Mouse (Mus musculus) heart, embryonic 11.5 days (tissue): ENCODE measurements at regions not wholly inside any gene's neighbourhood (a gene's known extent, or its start where the extent isn't known, plus 50 kb on each side); places are given as distances from the start of the nearest gene placed in this dataset.

ENCODE experiments used
- ATAC-seq: fragments of 200-750 bp; cut with Nextera tagmentation; replicated peaks from 2 replicates; pipeline ENCODE4 v1.8.0; 2017; ENCODE audit warnings: moderate library complexity; ENCODE audit not compliant: insufficient number of reproducible peaks, low FRiP score, low TSS enrichment
- H3K27ac ChIP-seq: fragments of 300-500 bp; sonication (generic); 2 replicates; pipeline ENCODE4 v1.5.1; 2014; ENCODE audit warnings: mild to moderate bottlenecking, low read depth, low read length
- H3K27me3 ChIP-seq: fragments of 300-500 bp; sonication (generic); 2 replicates; pipeline ENCODE4 v1.6.1; 2014; ENCODE audit warnings: mild to moderate bottlenecking, low read length, mixed read lengths; ENCODE audit not compliant: control insufficient read depth, insufficient read depth
- H3K36me3 ChIP-seq: fragments of 300-500 bp; sonication (generic); 2 replicates; pipeline ENCODE4 v1.6.1; 2014; ENCODE audit warnings: mild to moderate bottlenecking, low read length, moderate library complexity, mixed read lengths; ENCODE audit not compliant: control insufficient read depth, insufficient read depth
- H3K4me1 ChIP-seq: fragments of 300-500 bp; sonication (generic); 2 replicates; pipeline ENCODE4 v1.6.1; 2014; ENCODE audit warnings: low read length; ENCODE audit not compliant: control insufficient read depth, insufficient read depth
- H3K4me2 ChIP-seq: fragments of 300-500 bp; sonication (generic); 2 replicates; pipeline ENCODE4 v1.6.1; 2014; ENCODE audit warnings: mild to moderate bottlenecking, moderate library complexity
- H3K4me3 ChIP-seq: fragments of 300-500 bp; sonication (generic); 2 replicates; pipeline ENCODE4 v1.5.1; 2014; ENCODE audit warnings: low read depth, low read length
- H3K9ac ChIP-seq: fragments of 300-500 bp; sonication (generic); 2 replicates; pipeline ENCODE4 v1.6.1; 2014; ENCODE audit warnings: mild to moderate bottlenecking, low read depth, low read length, moderate library complexity
- H3K9me3 ChIP-seq: fragments of 300-500 bp; sonication (generic); replicated peaks from 2 replicates; pipeline ENCODE4 v1.6.1; 2016; ENCODE audit warnings: low read length; ENCODE audit not compliant: control insufficient read depth
- WGBS: fragments of 180-500 bp; shearing (Covaris S2); extraction: QIAGEN DNeasy Blood & Tissue Kit; methylation state at CpG from one replicate; pipeline ENCODE4 v1.1.7; 2014; ENCODE audit not compliant: insufficient replicate concordance; 5-methylcytosine and 5-hydroxymethylcytosine counted together

- Histone ChIP-seq H3K4me1 (peaks cover 4% of the 10 kb centered on the region; the same call in 1 of the 2 replicates), H3K9ac (peak overlapping the region; percentile 56; the same call in 1 of the 2 replicates), H3K4me3 (0 out of 2 replicates have a peak overlapping the region, but pooled peaks have one; percentile 2), H3K36me3 (no peaks in the 10 kb centered on the region), H3K27me3 (no peaks in the 10 kb centered on the region), H3K27ac (no peak overlapping the region), H3K4me2 (peak overlapping the region; percentile 60), H3K9me3 (no peaks in the 10 kb centered on the region)
- no peak for ATAC-seq
- WGBS, result 19% methylated on average over 15 of the region's 15 CpGs
Observed at GRCm38 (mm10) chr14:105542486-105543145, 284.2 kb downstream of the Ndfip2 start.

- WGBS, result 66% methylated on average over 8 of the region's 8 CpGs
- Histone ChIP-seq H3K4me2 (no peak overlapping the region; the same call in 1 of the 2 replicates), H3K4me3 (no peak overlapping the region), H3K9me3 (no peaks in the 10 kb centered on the region), H3K9ac (peak overlapping the region; percentile 56; the same call in 1 of the 2 replicates), H3K27me3 (no peaks in the 10 kb centered on the region), H3K36me3 (no peaks in the 10 kb centered on the region), H3K4me1 (peaks cover 4% of the 10 kb centered on the region; the same call in 1 of the 2 replicates), H3K27ac (no peak overlapping the region)
- no peak for ATAC-seq
Observed at GRCm38 (mm10) chr14:105542090-105542485, 283.7 kb downstream of the Ndfip2 start.

- Histone ChIP-seq H3K4me2 (no peak overlapping the region), H3K4me3 (no peak overlapping the region), H3K9me3 (0 out of 2 replicates have a peak, but pooled peaks cover 2% of the 10 kb centered on the region), H3K27me3 (no peaks in the 10 kb centered on the region), H3K36me3 (no peaks in the 10 kb centered on the region), H3K9ac (no peak overlapping the region), H3K27ac (no peak overlapping the region), H3K4me1 (no peaks in the 10 kb centered on the region)
- 53% methylated on average over 10 of the region's 10 CpGs for WGBS
- ATAC-seq, result no peak
Observed at GRCm38 (mm10) chr14:105532168-105532745, 273.9 kb downstream of the Ndfip2 start.

- no peak overlapping the region for H3K27ac ChIP-seq
- no peak overlapping the region for H3K4me2 ChIP-seq
- no peaks in the 10 kb centered on the region for H3K27me3 ChIP-seq
- ATAC-seq, result no peak
- no peaks in the 10 kb centered on the region for H3K36me3 ChIP-seq
- no peaks in the 10 kb centered on the region for H3K4me1 ChIP-seq
- no peak overlapping the region for H3K4me3 ChIP-seq
- H3K9me3 ChIP-seq, result no peaks in the 10 kb centered on the region
- no peak overlapping the region for H3K9ac ChIP-seq
- 74% methylated on average over 6 of the region's 6 CpGs for WGBS
Observed at GRCm38 (mm10) chr14:105528107-105528506, 269.7 kb downstream of the Ndfip2 start.

GRCm38 (mm10) chr14:105523849-105524248 is 265.5 kb downstream of the Ndfip2 start:
- 84% methylated on average over 4 of the region's 4 CpGs for WGBS
- no peak overlapping the region for H3K9ac ChIP-seq
- no peaks in the 10 kb centered on the region for H3K27me3 ChIP-seq
- no peak for ATAC-seq
- no peak overlapping the region for H3K4me3 ChIP-seq
- H3K4me2 ChIP-seq, result no peak overlapping the region
- no peak overlapping the region for H3K27ac ChIP-seq
- no peaks in the 10 kb centered on the region for H3K36me3 ChIP-seq
- H3K9me3 ChIP-seq, result no peaks in the 10 kb centered on the region
- H3K4me1 ChIP-seq, result no peaks in the 10 kb centered on the region

GRCm38 (mm10) chr14:105522279-105522678 is 263.9 kb downstream of the Ndfip2 start:
- H3K36me3 ChIP-seq, result no peaks in the 10 kb centered on the region
- H3K4me3 ChIP-seq, result no peak overlapping the region
- whole genome bisulfite sequencing, result 20% methylated on average over 1 of the region's 1 CpGs
- no peak overlapping the region for H3K4me2 ChIP-seq
- no peaks in the 10 kb centered on the region for H3K27me3 ChIP-seq
- no peaks in the 10 kb centered on the region for H3K4me1 ChIP-seq
- peak; percentile 65; the same call in 1 of the 2 replicates for ATAC-seq
- no peak overlapping the region for H3K9ac ChIP-seq
- no peak overlapping the region for H3K27ac ChIP-seq
- H3K9me3 ChIP-seq, result no peaks in the 10 kb centered on the region

GRCm38 (mm10) chr14:105518706-105519105 is 260.3 kb downstream of the Ndfip2 start:
- Histone ChIP-seq H3K27me3 (no peaks in the 10 kb centered on the region), H3K9ac (no peak overlapping the region), H3K27ac (no peak overlapping the region), H3K4me2 (no peak overlapping the region), H3K9me3 (no peaks in the 10 kb centered on the region), H3K4me1 (no peaks in the 10 kb centered on the region), H3K36me3 (no peaks in the 10 kb centered on the region), H3K4me3 (no peak overlapping the region)
- no peak for ATAC-seq
- 33% methylated on average over 7 of the region's 7 CpGs for WGBS

GRCm38 (mm10) chr14:105514413-105514812 is 256.0 kb downstream of the Ndfip2 start:
- Histone ChIP-seq H3K9me3 (no peaks in the 10 kb centered on the region), H3K27me3 (no peaks in the 10 kb centered on the region), H3K36me3 (no peaks in the 10 kb centered on the region), H3K4me1 (no peaks in the 10 kb centered on the region), H3K9ac (no peak overlapping the region), H3K27ac (no peak overlapping the region), H3K4me2 (no peak overlapping the region), H3K4me3 (no peak overlapping the region)
- 48% methylated on average over 9 of the region's 9 CpGs for WGBS
- no peak for ATAC-seq
